Mouse (Mus musculus) olfactory bulb, adult 2 months (tissue): ENCODE measurements at regions not wholly inside any gene's neighbourhood (a gene's known extent, or its start where the extent isn't known, plus 50 kb on each side); places are given as distances from the start of the nearest gene placed in this dataset.

ENCODE experiments used
- CTCF ChIP-seq: fragments of 200-500 bp; IDR thresholded peaks from 2 replicates; pipeline ENCODE4 v1.5.1; 2012; ENCODE audit warnings: low read depth, mild to moderate bottlenecking, low read length, moderate library complexity; ENCODE audit not compliant: insufficient read depth
- POLR2A ChIP-seq: fragments of 200-500 bp; IDR thresholded peaks from 2 replicates; pipeline ENCODE4 v1.6.1; 2012; ENCODE audit warnings: mild to moderate bottlenecking, low read depth, low read length, moderate library complexity; ENCODE audit not compliant: insufficient read depth

GRCm38 (mm10) chr3:65455597-65456284 is 63.3 kb upstream of the Ssr3 start:
- TF ChIP-seq POLR2A (no peak), CTCF (no peak)
